Mouse (Mus musculus): ENCODE results near the gene Naaa.

DNA sequence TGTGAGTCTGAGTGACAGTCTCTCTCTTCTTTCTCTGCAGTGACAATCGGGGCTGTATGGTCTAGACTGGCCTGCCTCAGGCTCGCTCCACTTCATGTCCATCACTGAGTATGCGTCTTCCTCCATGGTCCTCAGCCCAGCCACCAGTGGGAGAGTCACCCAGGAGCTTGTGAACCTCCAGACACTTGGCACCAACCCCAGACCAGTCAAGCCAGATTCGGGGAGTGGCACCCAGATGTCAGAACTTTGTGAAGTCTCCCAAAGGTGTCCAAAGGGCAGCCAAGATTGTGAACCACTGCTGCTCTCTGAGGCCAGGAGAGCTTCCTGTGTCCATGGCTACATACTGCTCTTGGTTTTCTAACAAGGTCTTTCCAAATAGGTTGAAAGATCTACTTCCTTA is 65.7 kb downstream of the Naaa start:
- TF ChIP-seq CTCF (IDR thresholded peaks at IDR 0.05; ENCODE audit: control insufficient read depth, insufficient read depth, low read length) (no peak), POLR2A (IDR thresholded peaks at IDR 0.05; ENCODE audit: borderline replicate concordance, control insufficient read depth, low read depth, low read length) (no peak)

Data from bone marrow, adult 2 months (tissue).